Mouse (Mus musculus): ENCODE results near the gene Eno3.

DNA sequence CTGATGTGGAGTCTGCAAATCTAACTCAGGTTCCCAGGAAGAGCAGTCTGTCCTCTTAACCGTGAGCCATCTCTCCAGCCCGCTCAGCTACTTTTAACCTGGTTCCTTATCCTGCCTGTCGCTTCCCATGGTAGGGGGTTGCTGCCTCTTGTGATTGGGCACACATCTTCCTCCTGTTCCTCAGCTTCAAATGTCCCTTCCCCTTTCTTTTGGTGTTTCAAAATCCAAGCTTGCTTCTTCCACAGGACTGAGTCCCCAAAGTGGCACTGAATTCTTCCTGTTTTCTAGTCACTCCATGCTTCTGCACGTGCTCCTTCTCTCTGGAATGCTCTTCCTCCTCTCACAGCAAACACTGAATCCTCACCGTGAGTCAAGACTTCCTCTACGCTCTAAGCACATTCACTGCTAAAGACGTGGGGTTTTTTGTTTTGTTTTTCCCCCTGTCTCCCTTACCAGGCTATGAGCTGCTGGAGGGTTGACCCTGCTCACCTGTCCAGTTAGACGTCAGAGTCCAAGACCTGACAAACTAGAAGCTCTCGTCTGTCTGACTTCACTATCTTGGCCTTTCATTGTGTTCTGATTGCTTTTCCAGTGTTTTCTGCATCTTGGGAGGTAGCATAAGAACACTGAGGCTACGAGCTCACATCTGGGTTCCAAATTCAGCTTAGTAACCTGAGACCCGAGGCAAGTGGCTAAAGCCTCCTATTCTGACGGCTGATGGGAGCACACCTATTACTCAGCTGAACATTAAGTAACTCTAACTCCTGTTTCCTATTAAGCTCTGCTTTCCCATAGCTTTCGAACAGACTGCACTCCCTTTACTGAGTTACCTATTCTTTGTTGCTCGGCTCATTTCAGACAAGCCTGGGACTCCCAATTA lies 10.5 kb downstream of the Eno3 start:
- TF ChIP-seq CTCF (IDR thresholded peaks at IDR 0.05; ENCODE audit: low read depth) (no peak), EP300 (IDR thresholded peaks at IDR 0.05; ENCODE audit: low read depth) (no peak)
